Mouse (Mus musculus): ENCODE results near the gene Vps8.

Gene Vps8

DNA sequence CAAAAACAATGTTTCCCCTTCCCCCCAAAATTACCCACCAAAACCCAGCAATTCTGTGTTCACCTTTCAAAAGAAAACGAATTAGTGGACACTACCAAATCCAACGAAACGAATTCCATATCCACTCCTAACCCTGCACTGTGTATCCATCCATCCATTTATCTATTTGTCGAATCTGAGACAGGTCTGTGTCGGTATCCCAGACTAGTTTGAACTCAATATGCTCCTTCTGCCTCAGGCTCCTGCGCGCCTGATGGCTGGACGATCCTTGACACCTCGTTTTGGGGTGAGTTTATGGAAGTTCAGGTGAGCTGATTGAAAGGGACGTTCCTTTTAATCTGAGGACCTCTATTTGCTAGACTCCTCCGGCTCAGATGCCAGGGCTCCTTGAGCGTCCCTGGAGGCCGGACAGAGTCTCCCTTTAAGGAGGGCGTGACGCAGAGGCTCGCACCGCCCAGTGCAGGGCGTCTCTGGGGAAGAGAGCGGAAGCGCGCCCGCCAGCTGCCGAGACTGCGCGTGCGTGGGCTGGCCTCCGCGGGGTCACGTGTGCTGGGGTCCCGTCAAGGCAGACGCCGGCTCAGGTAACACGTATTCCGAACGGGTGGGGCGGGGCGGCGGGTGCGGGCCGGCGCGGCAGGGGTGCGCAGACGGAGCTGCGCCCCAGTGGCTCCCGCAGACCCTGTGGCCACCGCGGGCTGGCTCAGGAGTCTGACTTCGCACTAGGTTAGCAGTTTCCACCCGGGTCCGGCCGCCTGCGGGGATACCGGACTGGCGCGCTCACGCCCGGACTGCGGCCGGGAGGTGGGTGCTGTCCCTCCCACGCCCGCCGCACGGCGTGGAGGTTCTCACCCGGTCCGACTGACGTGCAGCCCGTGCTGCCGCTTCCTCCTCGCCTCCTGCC, at the start of gene Vps8:
Vps8 (plus strand) TSS at position 474 of the 901 bp plus-strand sequence.
- DNase-seq (ENCODE audit: low spot score), result peak; percentile 88

DNA sequence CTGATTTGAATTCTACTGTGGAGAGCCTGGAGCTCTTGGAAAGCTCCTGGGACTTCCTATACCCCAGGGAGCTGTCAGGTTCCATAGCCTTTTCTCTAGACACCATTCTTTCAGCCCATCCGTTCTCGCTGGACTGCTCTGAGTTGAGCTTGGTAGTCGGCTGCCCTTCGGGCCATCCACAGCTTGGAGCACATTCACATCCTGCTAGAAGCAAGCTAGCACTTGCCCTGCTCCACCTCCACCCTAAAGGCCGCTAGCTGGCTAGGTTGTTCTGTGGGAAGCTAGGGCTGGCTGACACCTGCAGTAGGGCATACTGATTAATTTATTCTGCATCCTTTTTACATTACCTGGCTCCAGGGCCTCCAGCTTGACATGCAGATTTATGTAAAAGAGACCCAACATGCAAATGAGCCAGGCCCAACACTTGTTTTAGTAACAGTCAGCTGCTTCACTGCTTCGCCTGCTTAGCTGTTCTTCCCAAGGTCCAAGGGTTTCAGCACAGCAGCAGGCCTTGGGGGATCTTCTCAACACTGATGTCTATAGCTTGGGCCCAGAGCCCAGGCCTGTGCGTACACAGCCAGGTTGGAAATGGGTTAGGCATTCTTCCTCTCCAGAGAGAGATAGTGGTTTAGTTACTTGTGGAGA, 49.5 kb upstream of the Vps8 start:
- no peak for DNase-seq (ENCODE audit: low spot score)

DNA sequence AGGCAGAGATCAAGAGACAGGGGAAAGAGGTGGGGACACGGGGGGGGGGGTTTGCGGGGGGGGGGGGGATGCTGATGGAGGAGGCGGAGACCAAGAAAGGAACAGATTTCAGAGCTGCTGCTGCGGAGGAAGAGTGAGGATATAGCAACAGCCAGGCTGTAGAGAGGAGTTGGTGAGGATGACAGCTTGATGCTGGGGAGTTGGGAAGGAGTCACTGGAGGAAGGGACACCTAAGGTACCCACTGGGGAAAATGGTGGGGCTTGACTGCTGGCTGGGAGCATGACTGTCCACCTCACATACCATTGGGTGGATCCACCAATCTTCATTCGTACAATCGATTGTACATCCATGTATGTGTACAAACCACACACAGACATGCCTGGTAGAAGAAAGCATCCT, 48.9 kb upstream of the Vps8 start:
- no peak for DNase-seq (ENCODE audit: low spot score)

DNA sequence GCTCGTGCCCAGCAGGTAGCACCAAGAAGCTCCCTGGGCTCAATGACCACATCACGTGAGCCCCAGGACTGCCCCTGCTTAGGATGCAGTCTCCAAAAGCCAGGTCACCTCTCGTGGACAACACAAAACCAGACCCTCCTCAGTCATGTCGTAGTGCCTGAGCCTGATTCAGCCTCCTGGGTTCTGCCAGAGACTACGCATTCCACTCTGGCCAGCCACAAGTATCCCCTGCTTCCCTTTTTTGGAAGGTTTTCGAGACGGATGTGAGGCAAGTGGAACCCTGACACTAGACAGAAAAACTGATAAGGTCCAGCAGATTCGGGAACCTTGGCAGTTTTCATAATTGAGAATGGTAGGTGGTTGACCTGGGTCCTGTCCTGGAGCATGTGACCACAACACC, 47.8 kb upstream of the Vps8 start:
- DNase-seq (ENCODE audit: low spot score), result no peak

DNA sequence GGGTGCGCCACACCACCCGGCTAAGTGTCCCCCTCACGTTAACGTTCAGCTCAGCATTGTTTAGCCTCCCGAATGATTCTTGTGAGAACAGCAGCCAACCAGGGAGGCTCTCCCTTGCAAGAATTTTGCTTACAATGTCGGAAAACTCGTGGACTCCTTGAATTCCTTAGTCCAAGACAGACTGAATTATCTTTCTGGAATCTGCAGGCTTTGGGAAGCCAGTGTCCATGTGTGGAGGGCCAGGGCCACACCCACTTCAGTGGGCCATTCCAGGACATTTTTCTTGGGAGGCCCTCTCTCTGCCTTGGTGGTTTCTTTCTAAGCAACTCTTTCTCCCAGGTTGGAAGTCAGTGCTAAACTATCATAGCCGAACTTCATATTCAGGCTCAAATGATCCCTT, 46.6 kb upstream of the Vps8 start:
- DNase-seq (ENCODE audit: low spot score), result no peak

DNA sequence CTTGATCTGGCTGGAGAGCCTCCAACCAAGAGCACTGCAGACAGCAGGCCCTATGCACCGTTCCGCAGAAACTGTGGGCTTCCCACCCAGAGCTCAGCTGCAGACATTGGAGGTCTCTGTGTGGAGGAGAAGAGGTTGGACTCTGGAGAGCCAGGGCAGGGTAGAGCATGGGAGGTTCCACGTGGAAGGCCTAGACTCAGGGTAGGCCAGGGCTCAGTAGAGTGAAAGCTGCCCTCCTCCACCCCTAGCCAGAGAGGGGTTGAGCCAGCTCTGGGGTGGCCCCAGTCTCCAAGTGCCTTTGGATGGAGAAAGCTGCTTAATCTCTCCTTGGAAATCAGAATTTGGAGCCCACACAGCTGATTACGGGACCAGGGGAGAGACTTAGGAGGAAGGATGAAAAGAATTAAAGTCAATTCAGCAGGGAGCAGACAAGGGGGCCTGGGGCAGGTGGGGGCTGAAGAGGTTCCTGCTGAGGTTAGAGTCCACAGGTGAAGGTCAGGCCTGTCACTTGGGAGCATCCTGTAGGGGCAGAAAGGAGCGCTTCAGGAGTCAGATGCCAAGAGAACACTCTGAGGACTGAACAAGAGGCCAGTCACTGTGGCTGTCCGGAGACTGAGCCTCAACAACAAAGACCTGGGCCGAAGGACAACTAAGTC, 45.8 kb upstream of the Vps8 start:
- DNase-seq (ENCODE audit: low spot score), result no peak

DNA sequence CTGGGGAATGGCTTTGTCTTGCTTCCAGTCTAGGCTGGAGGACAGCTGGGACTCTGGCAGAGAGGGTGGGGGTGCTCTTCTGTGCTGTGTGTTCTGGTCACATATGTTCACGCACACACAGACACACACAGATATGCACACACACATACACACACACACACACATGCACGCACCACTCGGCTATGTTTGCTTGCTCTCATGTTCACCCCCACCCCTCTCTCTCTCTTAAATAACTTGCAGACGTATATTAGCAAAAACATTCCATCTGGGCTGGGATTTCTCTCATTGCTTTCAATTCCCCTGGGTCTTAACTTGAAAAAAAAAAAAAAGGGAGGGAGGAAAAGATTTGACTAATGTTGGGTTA, 45.3 kb upstream of the Vps8 start:
- DNase-seq (ENCODE audit: low spot score), result no peak

DNA sequence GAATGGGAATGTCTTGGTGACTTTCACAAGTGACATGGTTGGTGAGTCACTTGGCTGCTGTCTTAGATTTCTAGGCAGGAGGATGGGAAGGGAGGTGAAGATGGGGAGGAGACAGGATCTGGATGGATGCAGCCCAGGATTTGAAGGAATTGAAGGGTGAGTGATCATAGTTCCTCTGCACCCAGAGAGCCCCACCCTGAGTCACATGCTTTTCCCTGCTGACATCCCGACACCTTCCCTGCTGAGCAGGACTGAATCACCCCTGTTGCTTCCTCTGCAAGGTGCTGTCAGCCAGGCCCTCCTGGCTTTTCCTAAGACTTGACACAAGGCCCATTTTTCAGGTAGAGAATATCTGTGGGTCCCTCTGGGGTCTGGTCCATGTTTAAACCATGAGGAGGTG, 41.4 kb upstream of the Vps8 start:
- no peak for DNase-seq (ENCODE audit: low spot score)

DNA sequence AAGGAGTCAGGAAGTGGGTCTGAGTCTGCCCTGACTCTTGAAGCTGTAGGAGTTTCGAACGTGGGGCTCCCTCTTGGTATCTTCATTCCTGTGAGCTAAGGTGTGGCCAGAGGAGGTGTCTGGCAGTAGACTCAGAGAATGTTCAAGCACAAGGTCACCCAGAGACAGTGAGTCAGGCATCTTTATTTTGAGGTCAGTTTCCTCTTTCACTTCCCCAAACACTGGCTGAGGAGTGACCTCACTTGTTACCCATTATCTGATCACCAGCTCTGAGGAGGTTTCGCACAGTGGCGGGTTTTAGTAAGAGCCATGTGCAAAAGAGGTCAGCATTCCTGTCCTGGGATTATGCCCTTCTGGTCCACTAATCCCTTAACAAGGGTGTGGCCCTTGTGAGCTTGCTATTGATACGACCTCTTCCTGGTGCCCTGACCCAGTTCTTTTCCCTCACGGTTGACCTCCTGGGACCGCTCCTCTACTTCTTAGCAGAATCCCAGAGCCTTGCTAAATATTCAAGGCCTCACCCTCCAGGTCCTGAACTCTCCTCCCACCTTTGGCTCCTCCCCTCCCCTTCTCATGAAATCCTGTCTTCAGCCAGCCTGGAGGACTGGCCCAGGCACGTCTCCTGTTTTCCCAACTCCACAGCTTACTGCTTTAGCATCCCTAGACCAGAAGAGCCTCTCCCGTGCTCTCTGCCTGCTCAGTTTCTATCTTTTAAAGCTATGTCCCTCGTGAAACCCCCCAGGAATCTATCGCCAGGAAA, 40.6 kb upstream of the Vps8 start:
- no peak for DNase-seq (ENCODE audit: low spot score)

DNA sequence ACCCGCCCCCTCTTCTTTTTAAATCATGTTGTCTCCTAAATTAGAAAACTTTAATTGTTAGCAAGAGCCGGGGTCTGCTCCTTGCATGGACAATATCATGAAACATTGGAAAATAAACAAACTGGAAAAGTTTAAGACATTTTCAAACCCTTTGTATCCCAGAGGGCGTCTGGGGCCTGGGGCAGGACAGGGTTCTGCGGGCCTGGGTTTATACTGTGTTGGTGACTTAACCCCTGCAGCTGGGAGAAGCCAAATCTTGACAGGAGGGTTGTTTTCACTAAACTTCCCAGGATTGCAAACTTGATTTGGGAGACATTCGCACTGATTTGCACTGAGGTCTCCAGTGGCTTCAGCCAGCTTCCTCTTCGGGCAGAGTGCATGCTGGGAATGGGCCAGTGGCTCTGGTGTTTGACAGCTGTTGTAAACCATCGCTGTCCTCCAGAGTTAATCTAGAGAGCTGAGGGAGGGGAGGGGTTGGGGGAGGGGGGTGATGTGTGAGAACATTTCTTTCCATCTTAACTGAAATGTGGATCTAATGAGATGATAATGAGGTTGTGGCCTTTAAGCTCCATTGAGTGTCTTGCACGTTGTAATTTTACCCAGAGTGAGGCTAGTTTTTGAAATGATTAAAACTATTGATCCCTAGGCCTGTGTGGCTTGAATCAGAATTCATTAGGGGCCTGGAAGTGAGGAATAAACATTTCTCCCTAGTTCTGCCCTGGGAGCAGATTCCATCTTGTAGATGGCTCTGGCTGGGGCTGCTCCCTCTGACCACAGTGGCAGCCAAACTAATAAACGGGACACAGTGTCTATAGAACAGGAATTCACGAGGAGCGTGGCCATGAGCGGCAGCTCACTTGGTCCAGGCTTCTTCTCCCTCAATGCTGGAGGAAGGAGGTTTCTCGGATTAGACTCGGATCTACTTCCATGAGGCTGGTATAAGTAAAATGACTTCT, 36.7 kb upstream of the Vps8 start:
- DNase-seq (ENCODE audit: low spot score), result no peak

DNA sequence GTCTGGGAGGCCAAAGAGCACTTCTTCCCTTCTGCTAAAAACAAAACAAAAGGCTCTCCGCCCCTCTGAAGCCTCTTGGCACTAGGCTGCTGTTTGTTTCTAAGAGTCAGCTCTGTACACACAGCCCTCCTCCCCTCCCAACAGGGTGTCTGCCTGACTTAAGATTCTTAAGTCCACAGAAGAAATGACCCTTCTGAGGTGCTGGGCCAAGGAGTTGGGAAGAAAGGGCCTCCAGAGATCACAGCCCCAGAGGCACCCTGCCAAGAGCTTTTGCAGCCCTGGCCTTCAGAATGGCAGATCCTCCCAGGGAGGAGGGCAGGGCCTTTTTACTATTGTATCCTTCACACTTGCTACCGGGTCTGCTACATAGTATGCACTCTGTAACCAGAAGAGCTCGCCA, 33.6 kb upstream of the Vps8 start:
- DNase-seq (ENCODE audit: low spot score), result peak; percentile 65

DNA sequence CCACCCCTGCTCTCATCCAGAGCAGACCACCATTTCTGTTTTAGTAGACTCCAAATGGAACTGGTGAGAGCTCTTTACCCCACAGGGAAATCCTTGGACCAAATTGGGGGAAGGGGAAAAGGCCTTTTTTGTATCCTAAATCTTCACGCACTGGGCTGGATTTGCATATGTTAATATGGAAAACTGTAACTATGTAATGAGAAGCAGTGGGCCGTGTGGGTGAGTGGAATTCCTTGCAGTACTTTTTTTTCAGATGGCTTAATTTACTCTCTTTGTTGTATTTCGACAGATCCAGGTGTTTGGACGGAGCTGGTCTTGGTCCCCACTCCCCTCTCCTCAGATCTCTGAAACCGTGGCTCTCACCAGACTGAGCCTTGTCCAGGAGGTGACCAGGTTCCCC, 32.2 kb upstream of the Vps8 start:
- DNase-seq (ENCODE audit: low spot score), result no peak

DNA sequence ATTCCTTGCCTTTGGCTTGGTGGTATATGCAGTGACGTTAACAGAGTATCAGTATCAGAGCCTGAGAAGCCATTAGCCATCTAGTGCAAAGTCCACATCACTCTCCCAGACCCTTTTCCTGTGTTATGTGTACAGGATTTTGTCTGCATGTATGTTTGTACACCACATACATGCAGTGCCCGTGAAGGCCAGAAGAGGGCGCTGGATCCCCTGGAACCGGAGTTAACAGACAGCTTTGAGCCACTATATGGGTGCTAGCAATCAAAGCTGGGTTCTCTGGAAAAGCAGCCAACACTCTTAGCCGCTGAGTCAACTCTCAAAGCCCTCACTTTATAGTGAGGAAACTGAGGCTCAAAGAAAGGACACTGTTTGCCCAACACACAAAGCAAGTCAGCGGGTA, 30.8 kb upstream of the Vps8 start:
- no peak for DNase-seq (ENCODE audit: low spot score)

DNA sequence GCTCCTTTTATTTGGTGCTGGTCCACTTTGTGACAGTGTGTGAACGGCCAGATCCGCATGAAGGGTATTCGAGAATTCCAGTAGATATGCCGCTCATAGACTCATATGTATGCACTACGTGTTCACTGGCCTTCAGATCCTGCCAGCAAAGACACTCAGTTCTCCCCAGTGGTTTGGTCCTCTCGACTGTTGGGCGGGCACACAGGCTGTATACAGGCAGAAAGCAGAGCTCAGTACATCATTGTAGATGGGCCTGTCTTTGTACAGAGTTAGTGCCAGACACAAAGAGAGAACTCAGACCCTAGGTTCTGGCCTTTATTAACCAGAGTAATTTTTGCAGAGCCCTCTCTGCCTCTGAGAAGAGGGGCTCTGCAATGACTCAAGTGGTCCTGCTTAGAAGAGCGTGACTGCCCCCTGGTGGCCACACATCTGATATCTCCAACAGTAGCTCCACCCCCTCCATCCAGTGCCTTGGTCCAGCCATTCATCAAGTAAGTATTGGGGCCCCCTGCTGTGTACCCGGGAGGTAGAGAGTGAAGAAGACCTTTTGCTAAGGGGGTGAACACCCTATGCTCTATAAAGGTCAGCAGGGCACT, 30.3 kb upstream of the Vps8 start:
- peak; percentile 37 for DNase-seq (ENCODE audit: low spot score)

DNA sequence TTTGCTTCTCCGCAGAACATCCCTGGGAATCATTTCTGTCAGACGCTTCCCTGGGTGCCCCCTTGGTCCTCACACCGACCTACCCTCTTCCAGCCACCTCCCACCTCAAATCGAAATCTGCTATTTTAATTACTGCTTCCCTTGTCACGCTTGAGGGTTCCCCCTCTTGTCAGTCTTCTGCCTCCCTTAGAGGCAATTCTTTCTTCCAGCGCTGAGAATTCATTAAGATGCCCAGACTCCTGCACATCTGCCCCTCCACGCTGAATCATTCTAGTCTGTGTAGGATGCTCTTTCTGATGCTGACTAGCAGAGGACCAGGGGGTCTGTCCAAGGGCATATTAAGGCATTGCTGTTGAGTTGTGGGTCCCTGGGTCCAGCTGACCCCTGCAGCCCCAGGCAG, 27.4 kb upstream of the Vps8 start:
- DNase-seq (ENCODE audit: low spot score), result no peak

DNA sequence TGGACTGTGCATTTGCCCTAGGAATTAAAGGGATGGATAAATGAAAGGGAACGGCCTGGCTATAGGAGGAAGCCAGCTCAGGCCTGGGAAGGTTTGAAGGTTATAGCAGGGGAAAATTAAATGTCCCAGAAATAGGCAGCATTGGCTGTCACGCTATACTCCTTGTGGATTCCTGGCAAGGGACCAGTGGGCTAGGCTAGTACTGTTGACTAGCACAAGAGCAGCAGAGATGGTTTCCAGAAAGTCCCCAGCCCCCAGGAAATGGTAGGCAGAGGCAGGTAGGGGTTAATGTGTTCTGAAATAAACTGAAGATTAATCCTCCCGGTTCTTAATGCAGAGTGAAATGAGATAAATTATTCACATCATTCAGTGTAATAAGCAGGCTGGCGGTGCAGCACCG, 25.2 kb upstream of the Vps8 start:
- no peak for DNase-seq (ENCODE audit: low spot score)

DNA sequence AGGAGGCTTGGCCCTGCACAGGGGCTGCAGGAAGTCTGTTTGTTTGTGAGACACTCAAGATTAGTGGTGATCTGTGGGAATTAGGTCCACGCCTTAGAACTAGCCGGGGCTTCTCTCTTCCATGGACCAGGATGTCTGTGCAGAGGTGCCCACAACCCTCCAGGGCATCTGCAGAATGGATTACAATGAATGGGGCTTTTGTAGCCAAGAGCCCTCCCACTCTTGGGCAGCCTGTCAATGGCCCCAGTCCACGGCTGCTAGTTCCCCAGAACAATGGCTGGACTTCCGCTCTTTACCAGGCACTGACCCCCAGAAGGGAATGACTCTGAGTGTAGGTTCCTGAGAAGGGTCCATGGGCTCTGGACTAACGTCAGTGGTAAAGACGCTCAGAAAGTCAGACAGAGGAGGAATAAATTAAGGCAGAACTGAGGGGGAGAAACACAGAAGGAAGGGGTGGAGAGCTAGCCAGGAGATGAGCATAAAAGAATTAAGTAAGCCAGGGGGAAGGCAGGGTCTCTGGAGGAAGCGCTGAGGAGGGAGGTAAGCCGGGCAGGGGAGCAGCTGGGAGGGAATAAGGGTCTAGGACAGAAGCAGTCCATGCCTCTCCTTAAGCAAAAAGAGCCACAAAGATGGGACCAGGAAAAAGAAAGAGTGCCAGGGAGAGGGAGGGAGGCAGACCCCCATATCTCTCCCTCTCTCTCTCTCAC, 24.4 kb upstream of the Vps8 start:
- DNase-seq (ENCODE audit: low spot score), result no peak

DNA sequence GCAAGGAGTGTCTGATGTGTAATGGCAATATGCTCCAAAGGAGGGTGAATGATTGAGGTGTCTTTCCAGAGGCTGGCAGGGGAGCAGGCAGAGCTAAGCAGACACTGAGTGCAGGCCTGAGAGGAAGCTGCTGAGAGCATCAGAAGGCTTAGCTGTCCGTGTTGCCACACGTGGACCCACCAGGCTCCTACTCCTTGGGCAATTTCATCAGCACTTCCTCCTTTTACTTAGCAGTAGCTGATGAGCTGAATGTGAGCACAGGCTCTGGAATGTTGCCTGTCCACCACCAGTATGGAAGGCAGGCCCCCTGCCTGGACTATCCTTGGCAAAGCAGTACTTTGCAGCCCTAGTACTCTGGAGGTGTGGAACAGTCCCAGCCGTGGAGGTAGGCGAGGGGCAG, 23.0 kb upstream of the Vps8 start:
- DNase-seq (ENCODE audit: low spot score), result no peak

DNA sequence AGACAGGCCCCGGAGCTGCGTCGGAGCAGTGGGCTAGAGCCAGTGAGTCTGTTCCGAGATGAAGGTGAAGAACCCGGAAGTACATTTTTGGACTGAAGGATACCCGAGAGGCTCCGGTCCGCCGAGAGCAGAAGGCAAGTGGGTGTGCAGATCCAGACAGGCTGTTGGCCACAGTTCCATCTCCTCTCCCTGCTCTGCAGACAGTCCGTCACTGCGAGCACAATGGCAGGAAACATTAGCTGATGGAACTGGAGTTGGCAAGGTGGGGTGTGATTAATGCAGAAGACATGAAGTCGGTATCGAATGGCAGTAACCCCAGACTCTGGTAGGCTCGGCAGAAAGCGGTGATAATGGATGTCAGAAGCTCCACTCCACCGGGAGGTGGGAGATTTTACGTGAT, 20.9 kb upstream of the Vps8 start:
- DNase-seq (ENCODE audit: low spot score), result no peak

DNA sequence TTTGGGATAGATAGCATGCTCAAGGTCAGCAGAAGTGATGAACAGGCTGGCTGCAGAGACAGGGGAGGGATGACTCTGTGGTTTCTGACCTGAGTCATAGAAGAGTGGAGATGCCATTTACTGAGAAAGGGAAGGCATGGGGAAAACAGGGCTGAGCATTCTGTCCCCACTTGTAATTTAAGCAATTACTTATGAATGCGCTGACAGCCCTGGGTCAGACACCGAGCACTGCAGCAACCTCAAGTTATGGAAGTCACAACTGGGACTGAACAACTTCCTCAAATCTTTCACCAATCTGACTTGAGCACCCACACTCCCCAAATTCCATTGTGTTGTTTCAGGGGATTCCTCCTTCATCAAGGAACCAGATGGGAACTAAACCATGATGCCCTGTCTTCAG, 19.5 kb upstream of the Vps8 start:
- no peak for DNase-seq (ENCODE audit: low spot score)

Data from ovary, adult 18-20 months (tissue).